Mouse (Mus musculus): ENCODE measurements at regions not wholly inside any gene's neighbourhood (a gene's known extent, or its start where the extent isn't known, plus 50 kb on each side); places are given as distances from the start of the nearest gene placed in this dataset.

GRCm38 (mm10) chr17:48817551-48817950 lies 114.6 kb upstream of the Lrfn2 start:
- Histone ChIP-seq H3K9me3 (ENCODE audit: control insufficient read depth, low read length) (no peaks in the 10 kb centered on the region), H3K4me3 (ENCODE audit: low read length) (no peak overlapping the region), H3K4me2 (ENCODE audit: low read length) (no peak overlapping the region), H3K27ac (ENCODE audit: low read depth, low read length) (no peak overlapping the region), H3K27me3 (replicated peaks; ENCODE audit: control insufficient read depth, insufficient read depth, low read length) (no peaks in the 10 kb centered on the region), H3K9ac (ENCODE audit: low read depth, low read length) (no peak overlapping the region), H3K4me1 (ENCODE audit: control insufficient read depth, insufficient read depth, low read depth, low read length) (peaks cover 10% of the 10 kb centered on the region), H3K36me3 (ENCODE audit: control insufficient read depth, insufficient read depth, low read length) (no peaks in the 10 kb centered on the region)
- WGBS, result 56% methylated on average over 13 of the region's 13 CpGs
- no peak for ATAC-seq

- H3K9ac ChIP-seq (ENCODE audit: low read depth, low read length), result no peak overlapping the region
Observed at GRCm38 (mm10) chr17:48819703-48820102, 112.5 kb upstream of the Lrfn2 start.

GRCm38 (mm10) chr17:48822101-48822876 lies 109.9 kb upstream of the Lrfn2 start:
- no peaks in the 10 kb centered on the region for H3K36me3 ChIP-seq (ENCODE audit: control insufficient read depth, insufficient read depth, low read length)
- H3K9ac ChIP-seq (ENCODE audit: low read depth, low read length), result no peak overlapping the region
- H3K4me3 ChIP-seq (ENCODE audit: low read length), result no peak overlapping the region
- WGBS, result 89% methylated on average over 20 of the region's 20 CpGs
- peaks cover 10% of the 10 kb centered on the region for H3K4me1 ChIP-seq (ENCODE audit: control insufficient read depth, insufficient read depth, low read depth, low read length)
- no peaks in the 10 kb centered on the region for H3K27me3 ChIP-seq (replicated peaks; ENCODE audit: control insufficient read depth, insufficient read depth, low read length)
- no peak overlapping the region for H3K4me2 ChIP-seq (ENCODE audit: low read length)
- no peak for ATAC-seq
- no peaks in the 10 kb centered on the region; the same call in 1 of the 2 replicates for H3K9me3 ChIP-seq (ENCODE audit: control insufficient read depth, low read length)
- no peak overlapping the region for H3K27ac ChIP-seq (ENCODE audit: low read depth, low read length)

More at GRCm38 (mm10) chr17:48819703-48820102, 112.5 kb upstream of the Lrfn2 start:
- Histone ChIP-seq H3K4me1 (ENCODE audit: control insufficient read depth, insufficient read depth, low read depth, low read length) (peaks cover 14% of the 10 kb centered on the region), H3K9me3 (ENCODE audit: control insufficient read depth, low read length) (no peaks in the 10 kb centered on the region; the same call in 1 of the 2 replicates), H3K36me3 (ENCODE audit: control insufficient read depth, insufficient read depth, low read length) (no peaks in the 10 kb centered on the region), H3K27ac (ENCODE audit: low read depth, low read length) (no peak overlapping the region), H3K27me3 (replicated peaks; ENCODE audit: control insufficient read depth, insufficient read depth, low read length) (no peaks in the 10 kb centered on the region), H3K4me3 (ENCODE audit: low read length) (no peak overlapping the region), H3K4me2 (ENCODE audit: low read length) (no peak overlapping the region)
- 68% methylated on average over 1 of the region's 1 CpGs for WGBS
- ATAC-seq, result no peak

- Histone ChIP-seq H3K9ac (ENCODE audit: low read depth, low read length) (no peak overlapping the region), H3K9me3 (ENCODE audit: control insufficient read depth, low read length) (no peaks in the 10 kb centered on the region; the same call in 1 of the 2 replicates), H3K27ac (ENCODE audit: low read depth, low read length) (no peak overlapping the region), H3K4me1 (ENCODE audit: control insufficient read depth, insufficient read depth, low read depth, low read length) (peaks cover 10% of the 10 kb centered on the region), H3K4me3 (ENCODE audit: low read length) (no peak overlapping the region), H3K27me3 (replicated peaks; ENCODE audit: control insufficient read depth, insufficient read depth, low read length) (no peaks in the 10 kb centered on the region), H3K36me3 (ENCODE audit: control insufficient read depth, insufficient read depth, low read length) (no peaks in the 10 kb centered on the region), H3K4me2 (ENCODE audit: low read length) (no peak overlapping the region)
- 38% methylated on average over 9 of the region's 9 CpGs for WGBS
- peak; percentile 35; the same call in 1 of the 2 replicates for ATAC-seq
Observed at GRCm38 (mm10) chr17:48823921-48824320, 108.3 kb upstream of the Lrfn2 start.

- Histone ChIP-seq H3K36me3 (ENCODE audit: control insufficient read depth, insufficient read depth, low read length) (no peaks in the 10 kb centered on the region), H3K27me3 (replicated peaks; ENCODE audit: control insufficient read depth, insufficient read depth, low read length) (no peaks in the 10 kb centered on the region), H3K9ac (ENCODE audit: low read depth, low read length) (no peak overlapping the region), H3K4me1 (ENCODE audit: control insufficient read depth, insufficient read depth, low read depth, low read length) (peaks cover 10% of the 10 kb centered on the region), H3K4me3 (ENCODE audit: low read length) (no peak overlapping the region), H3K27ac (ENCODE audit: low read depth, low read length) (no peak overlapping the region), H3K4me2 (ENCODE audit: low read length) (no peak overlapping the region), H3K9me3 (ENCODE audit: control insufficient read depth, low read length) (no peaks in the 10 kb centered on the region; the same call in 1 of the 2 replicates)
- WGBS, result 55% methylated on average over 9 of the region's 9 CpGs
- no peak for ATAC-seq
Observed at GRCm38 (mm10) chr17:48825212-48825913, 106.8 kb upstream of the Lrfn2 start.

- Histone ChIP-seq H3K27me3 (replicated peaks; ENCODE audit: control insufficient read depth, insufficient read depth, low read length) (no peaks in the 10 kb centered on the region), H3K4me3 (ENCODE audit: low read length) (no peak overlapping the region), H3K4me1 (ENCODE audit: control insufficient read depth, insufficient read depth, low read depth, low read length) (no peaks in the 10 kb centered on the region), H3K27ac (ENCODE audit: low read depth, low read length) (no peak overlapping the region), H3K36me3 (ENCODE audit: control insufficient read depth, insufficient read depth, low read length) (no peaks in the 10 kb centered on the region), H3K9me3 (ENCODE audit: control insufficient read depth, low read length) (no peaks in the 10 kb centered on the region), H3K4me2 (ENCODE audit: low read length) (no peak overlapping the region), H3K9ac (ENCODE audit: low read depth, low read length) (no peak overlapping the region)
- WGBS, result 68% methylated on average over 20 of the region's 20 CpGs
- no peak for ATAC-seq
Observed at GRCm38 (mm10) chr17:48838297-48838979, 93.7 kb upstream of the Lrfn2 start.

GRCm38 (mm10) chr17:48847890-48848289 lies 84.3 kb upstream of the Lrfn2 start:
- Histone ChIP-seq H3K9me3 (ENCODE audit: control insufficient read depth, low read length) (no peaks in the 10 kb centered on the region), H3K36me3 (ENCODE audit: control insufficient read depth, insufficient read depth, low read length) (no peaks in the 10 kb centered on the region), H3K27me3 (replicated peaks; ENCODE audit: control insufficient read depth, insufficient read depth, low read length) (no peaks in the 10 kb centered on the region), H3K27ac (ENCODE audit: low read depth, low read length) (no peak overlapping the region), H3K4me1 (ENCODE audit: control insufficient read depth, insufficient read depth, low read depth, low read length) (no peaks in the 10 kb centered on the region), H3K4me3 (ENCODE audit: low read length) (no peak overlapping the region), H3K9ac (ENCODE audit: low read depth, low read length) (no peak overlapping the region), H3K4me2 (ENCODE audit: low read length) (no peak overlapping the region)
- 50% methylated on average over 7 of the region's 7 CpGs for WGBS
- no peak for ATAC-seq

- H3K27ac ChIP-seq (ENCODE audit: low read depth, low read length), result no peak overlapping the region
- no peak overlapping the region for H3K9ac ChIP-seq (ENCODE audit: low read depth, low read length)
- no peak for ATAC-seq
Observed at GRCm38 (mm10) chr17:48850910-48851309, 81.3 kb upstream of the Lrfn2 start.

GRCm38 (mm10) chr17:48858891-48859290 lies 73.3 kb upstream of the Lrfn2 start:
- Histone ChIP-seq H3K4me3 (ENCODE audit: low read length) (no peak overlapping the region), H3K27ac (ENCODE audit: low read depth, low read length) (no peak overlapping the region), H3K4me1 (ENCODE audit: control insufficient read depth, insufficient read depth, low read depth, low read length) (no peaks in the 10 kb centered on the region), H3K36me3 (ENCODE audit: control insufficient read depth, insufficient read depth, low read length) (no peaks in the 10 kb centered on the region), H3K9ac (ENCODE audit: low read depth, low read length) (no peak overlapping the region), H3K27me3 (replicated peaks; ENCODE audit: control insufficient read depth, insufficient read depth, low read length) (no peaks in the 10 kb centered on the region), H3K9me3 (ENCODE audit: control insufficient read depth, low read length) (no peaks in the 10 kb centered on the region), H3K4me2 (ENCODE audit: low read length) (no peak overlapping the region)
- no peak for ATAC-seq
- 58% methylated on average over 6 of the region's 6 CpGs for WGBS

More at GRCm38 (mm10) chr17:48850910-48851309, 81.3 kb upstream of the Lrfn2 start:
- no peaks in the 10 kb centered on the region for H3K36me3 ChIP-seq (ENCODE audit: control insufficient read depth, insufficient read depth, low read length)
- H3K27me3 ChIP-seq (replicated peaks; ENCODE audit: control insufficient read depth, insufficient read depth, low read length), result no peaks in the 10 kb centered on the region
- no peaks in the 10 kb centered on the region for H3K4me1 ChIP-seq (ENCODE audit: control insufficient read depth, insufficient read depth, low read depth, low read length)
- no peak overlapping the region for H3K4me2 ChIP-seq (ENCODE audit: low read length)
- no peak overlapping the region for H3K4me3 ChIP-seq (ENCODE audit: low read length)
- no peaks in the 10 kb centered on the region for H3K9me3 ChIP-seq (ENCODE audit: control insufficient read depth, low read length)
